Mouse (Mus musculus) MEL (cell line): ENCODE measurements around the gene Calcb. TPM values are rescaled to one million over a fixed set of nuclear protein-coding genes. Genes with fewer than 3 reads are reported as not detected.
"Not testable (repeated sequence)": the region's sequence is repeated elsewhere in the genome, so short reads cannot be mapped to it uniquely, and the experiment has no call there.

ENCODE experiments used
- DNase-seq: peaks from one replicate; pipeline ENCODE4 v3.0.0; 2011; ENCODE audit warnings: low read depth, low spot score
- H3K27ac ChIP-seq: 2 replicates; pipeline ENCODE4 v1.5.1; 2012; ENCODE audit warnings: low read depth, mild to moderate bottlenecking, control low read depth, low read length, moderate library complexity; ENCODE audit not compliant: control insufficient read depth
- H3K27me3 ChIP-seq, 2 experiments: fragments of 150-350 bp in 1 of 2; sonication (generic) in 1 of 2; 2 replicates each; pipeline ENCODE4 v1.6.1; 2012; ENCODE audit warnings: low read length in 2 of 2, mild to moderate bottlenecking in 2 of 2, improper control_type of control experiment in 1 of 2, moderate library complexity in 1 of 2; ENCODE audit not compliant: insufficient read depth in 2 of 2, control insufficient read depth in 1 of 2
- H3K36me3 ChIP-seq, 2 experiments: 2 replicates each; pipeline ENCODE4 v1.6.1; 2012 to 2014; ENCODE audit warnings: low read length in 2 of 2, improper control_type of control experiment in 1 of 2, inconsistent platforms in 1 of 2, mild to moderate bottlenecking in 1 of 2; ENCODE audit not compliant: insufficient read depth in 2 of 2, control insufficient read depth in 1 of 2
- H3K4me1 ChIP-seq, 2 experiments: fragments of 150-350 bp in 1 of 2; sonication (generic) in 1 of 2; 2 replicates each; pipeline ENCODE4 v1.6.1; 2012; ENCODE audit warnings: low read length in 2 of 2, improper control_type of control experiment in 1 of 2, mild to moderate bottlenecking in 1 of 2; ENCODE audit not compliant: insufficient read depth in 2 of 2, control insufficient read depth in 1 of 2
- H3K4me3 ChIP-seq, 2 experiments: fragments of 150-350 bp in 1 of 2; sonication (generic) in 1 of 2; 2 replicates each; pipeline ENCODE4 v1.5.1; 2012; ENCODE audit warnings: low read depth in 2 of 2, low read length in 2 of 2, mild to moderate bottlenecking in 2 of 2, moderate library complexity in 2 of 2, control low read depth in 1 of 2, improper control_type of control experiment in 1 of 2; ENCODE audit not compliant: control insufficient read depth in 1 of 2, insufficient read depth in 1 of 2
- H3K79me2 ChIP-seq: 2 replicates; pipeline ENCODE4 v1.6.1; 2012; ENCODE audit warnings: mild to moderate bottlenecking, low read length, moderate library complexity; ENCODE audit not compliant: control insufficient read depth, poor library complexity, insufficient read depth
- H3K9ac ChIP-seq: 2 replicates; pipeline ENCODE4 v1.6.1; 2012; ENCODE audit warnings: low read depth, mild to moderate bottlenecking, control low read depth, low read length, moderate library complexity; ENCODE audit not compliant: control insufficient read depth, poor library complexity, severe bottlenecking
- H3K9me3 ChIP-seq: fragments of 150-350 bp; sonication (generic); replicated peaks from 2 replicates; pipeline ENCODE4 v1.6.1; 2012; ENCODE audit warnings: mild to moderate bottlenecking, low read length, improper control_type of control experiment, moderate library complexity; ENCODE audit not compliant: insufficient read depth
- CHD2 ChIP-seq: IDR thresholded peaks from 2 replicates; pipeline ENCODE4 v1.6.1; 2011; ENCODE audit warnings: low read length, improper control_type of control experiment
- CTCF ChIP-seq, 3 experiments: IDR thresholded peaks in 2 of 3; conservative IDR thresholded peaks in 1 of 3; 2 replicates each; pipeline ENCODE4 v1.5.1; 2011 to 2012; ENCODE audit warnings: low read length in 3 of 3, low read depth in 2 of 3, mild to moderate bottlenecking in 2 of 3, improper control_type of control experiment in 1 of 3, inconsistent platforms in 1 of 3, mixed read lengths in 1 of 3, moderate library complexity in 1 of 3; ENCODE audit not compliant: control insufficient read depth in 1 of 3, insufficient read depth in 1 of 3, poor library complexity in 1 of 3, severe bottlenecking in 1 of 3
- ETS1 ChIP-seq: IDR thresholded peaks from 2 replicates; pipeline ENCODE4 v1.6.1; 2012; ENCODE audit warnings: low read depth, mild to moderate bottlenecking, inconsistent platforms, low read length, improper control_type of control experiment, moderate library complexity
- GABPA ChIP-seq: IDR thresholded peaks from 2 replicates; pipeline ENCODE4 v1.6.1; 2012; ENCODE audit warnings: low read depth, mild to moderate bottlenecking, inconsistent platforms, low read length, improper control_type of control experiment, moderate library complexity
- GATA1 ChIP-seq: IDR thresholded peaks from 2 replicates; pipeline ENCODE4 v1.6.1; 2011; ENCODE audit warnings: low read depth, low read length, improper control_type of control experiment
- HCFC1 ChIP-seq: IDR thresholded peaks from 2 replicates; pipeline ENCODE4 v1.6.1; 2012; ENCODE audit warnings: low read depth, mild to moderate bottlenecking, inconsistent platforms, low read length, improper control_type of control experiment, moderate library complexity
- JUND ChIP-seq: IDR thresholded peaks from 2 replicates; pipeline ENCODE4 v1.6.1; 2011; ENCODE audit warnings: low read depth, mild to moderate bottlenecking, improper control_type of control experiment, low read length
- MYB ChIP-seq: IDR thresholded peaks from 2 replicates; pipeline ENCODE4 v1.6.1; 2011; ENCODE audit warnings: mild to moderate bottlenecking, low read depth, low read length, improper control_type of control experiment
- NELFE ChIP-seq: IDR thresholded peaks from 2 replicates; pipeline ENCODE4 v1.6.1; 2011; ENCODE audit warnings: low read depth, low read length, improper control_type of control experiment
- POLR2AphosphoS5 ChIP-seq: IDR thresholded peaks from 2 replicates; pipeline ENCODE4 v1.6.1; 2012; ENCODE audit warnings: low read depth, borderline replicate concordance, mild to moderate bottlenecking, inconsistent platforms, low read length, moderate library complexity, mixed read lengths
- RAD21 ChIP-seq: IDR thresholded peaks from 2 replicates; pipeline ENCODE4 v1.6.1; 2011; ENCODE audit warnings: mild to moderate bottlenecking, low read depth, low read length, improper control_type of control experiment
- SIN3A ChIP-seq: IDR thresholded peaks from 2 replicates; pipeline ENCODE4 v1.6.1; 2012; ENCODE audit warnings: low read length, improper control_type of control experiment, inconsistent platforms
- SMC3 ChIP-seq: IDR thresholded peaks from 2 replicates; pipeline ENCODE4 v1.6.1; 2011; ENCODE audit warnings: low read depth, low read length, improper control_type of control experiment
- TAL1 ChIP-seq: IDR thresholded peaks from 2 replicates; pipeline ENCODE4 v1.6.1; 2012; ENCODE audit warnings: mild to moderate bottlenecking, inconsistent platforms, low read length, moderate library complexity, mixed read lengths
- TBP ChIP-seq: IDR thresholded peaks from 2 replicates; pipeline ENCODE4 v1.8.0; 2011; ENCODE audit warnings: low read depth, low read length, improper control_type of control experiment
- UBTF ChIP-seq: IDR thresholded peaks from 2 replicates; pipeline ENCODE4 v1.6.1; 2012; ENCODE audit warnings: low read depth, mild to moderate bottlenecking, inconsistent platforms, low read length, improper control_type of control experiment, moderate library complexity, borderline replicate concordance; ENCODE audit not compliant: insufficient read depth
- polyA plus RNA-seq, 2 experiments: library from polyadenylated mRNA; stranded (reverse) in 1 of 2; unstranded in 1 of 2; fragments of >175 nt in 1 of 2; fragments of >200 nt in 1 of 2; gene quantifications; 2 replicates each; pipeline versions ENCODE4 v1.2.1 to v1.2.4; 2012; ENCODE audit warnings: low replicate concordance in 2 of 2, low read depth in 1 of 2; ENCODE audit not compliant: insufficient read length in 2 of 2, insufficient read depth in 1 of 2, missing spikeins in 1 of 2
- total RNA-seq: library from RNA; depleted of rRNA; stranded (reverse); fragments of 300-350 nt; gene quantifications from 2 replicates; pipeline ENCODE4 v1.2.3, GENCODE M21; 2012

Gene Calcb
- total and polyA plus RNA-seq, 3 experiments: not detected

- Histone ChIP-seq H3K9me3 (no peaks in the 10 kb centered on the region), H3K9ac (no peak overlapping the region), H3K36me3 (no peaks in the 10 kb centered on the region), H3K4me1 (no peaks in the 10 kb centered on the region)
- no peak for DNase-seq
- no peak for TF ChIP-seq TBP
- TF ChIP-seq ETS1: no peak
- TF ChIP-seq SIN3A: no peak
- TF ChIP-seq CHD2: no peak
- no peak for TF ChIP-seq CTCF (IDR thresholded peaks at IDR 0.05 in 2 of 3, conservative IDR thresholded peaks at IDR 0.05 in 1 of 3; ENCODE audit: control insufficient read depth in 1 of 3, insufficient read depth in 1 of 3, low read depth in 2 of 3, low read length in 3 of 3, poor library complexity in 1 of 3, severe bottlenecking in 1 of 3)
- TF ChIP-seq JUND: no peak
- no peak for TF ChIP-seq GABPA
- no peak for TF ChIP-seq POLR2AphosphoS5
- no peak for TF ChIP-seq GATA1
- TF ChIP-seq RAD21: no peak
- no peak for TF ChIP-seq HCFC1
- no peak for TF ChIP-seq NELFE
- TF ChIP-seq MYB: no peak
- TF ChIP-seq TAL1: no peak
- no peak for TF ChIP-seq UBTF
- TF ChIP-seq, all 39 proteins: peak for 0
- Histone ChIP-seq H3K4me3 (no peak overlapping the region), H3K27me3 (no peaks in the 10 kb centered on the region; a peak in 1 of 4 replicates), H3K79me2 (no peaks in the 10 kb centered on the region), H3K27ac (no peak overlapping the region)
Measured at GRCm38 (mm10) chr7:114719381-114720131, 1.1 kb downstream of the Calcb start.

- TF ChIP-seq CTCF (IDR thresholded peaks at IDR 0.05 in 2 of 3, conservative IDR thresholded peaks at IDR 0.05 in 1 of 3; ENCODE audit: control insufficient read depth in 1 of 3, insufficient read depth in 1 of 3, low read depth in 2 of 3, low read length in 3 of 3, poor library complexity in 1 of 3, severe bottlenecking in 1 of 3) (peak in 2 of 3 experiments; percentile 24 to 41; a peak in 3 of 6 replicates), RAD21 (peak; percentile 18), SMC3 (peak; percentile 48)
- not testable (repeated sequence) for H3K4me3 ChIP-seq, H3K36me3 ChIP-seq, H3K27me3 ChIP-seq, H3K79me2 ChIP-seq, H3K27ac ChIP-seq, H3K9ac ChIP-seq, H3K9me3 ChIP-seq, H3K4me1 ChIP-seq
- peak; percentile 10 for DNase-seq
Measured at GRCm38 (mm10) chr7:114729696-114730095, 11.3 kb downstream of the Calcb start.
